Mouse (Mus musculus) CH12.LX (cell line): Measurements from ENCODE around the gene Hipk2. TPM values are rescaled to one million over a fixed set of nuclear protein-coding genes. Genes with fewer than 3 reads are reported as not detected.

Source experiments
- DNase-seq: peaks from one replicate; pipeline ENCODE4 v3.0.0-alpha.2; 2013; ENCODE audit errors: extremely low read depth
- H3K27ac ChIP-seq: 2 replicates; pipeline ENCODE4 v1.5.1; 2012; ENCODE audit warnings: low read depth, mild to moderate bottlenecking, control low read depth, moderate library complexity; ENCODE audit not compliant: insufficient read depth
- H3K27me3 ChIP-seq: replicated peaks from 2 replicates; pipeline ENCODE3; 2012; ENCODE audit warnings: inconsistent platforms
- H3K36me3 ChIP-seq, 2 experiments: replicated peaks in 1 of 2; 2 replicates each; pipeline versions ENCODE3 to v1.6.1; 2012; ENCODE audit warnings: inconsistent platforms in 1 of 2, low read length in 1 of 2, mild to moderate bottlenecking in 1 of 2, mixed read lengths in 1 of 2, moderate library complexity in 1 of 2; ENCODE audit not compliant: control insufficient read depth in 1 of 2, insufficient read depth in 1 of 2
- H3K4me1 ChIP-seq, 2 experiments: 2 replicates each; pipeline ENCODE4 v1.6.1; 2012; ENCODE audit warnings: inconsistent platforms in 1 of 2, moderate library complexity in 1 of 2; ENCODE audit not compliant: insufficient read depth in 2 of 2, control insufficient read depth in 1 of 2
- H3K4me2 ChIP-seq: 2 replicates; pipeline ENCODE4 v1.6.1; 2012; ENCODE audit warnings: low read depth, mild to moderate bottlenecking, control low read depth; ENCODE audit not compliant: poor library complexity, insufficient read depth, severe bottlenecking
- H3K4me3 ChIP-seq, 3 experiments: fragments of 150-350 bp in 1 of 3; sonication (generic) in 1 of 3; replicated peaks in 1 of 3; 2 replicates each; pipeline versions ENCODE3 to v1.5.1; 2011 to 2012; ENCODE audit warnings: low read depth in 2 of 3, low read length in 2 of 3, mild to moderate bottlenecking in 2 of 3, moderate library complexity in 2 of 3, control low read depth in 1 of 3, improper control_type of control experiment in 1 of 3, inconsistent platforms in 1 of 3, mixed read lengths in 1 of 3; ENCODE audit not compliant: poor library complexity in 1 of 3
- H3K79me2 ChIP-seq: replicated peaks from 2 replicates; pipeline ENCODE4 v1.6.1; 2012; ENCODE audit warnings: mild to moderate bottlenecking, moderate library complexity; ENCODE audit not compliant: control insufficient read depth, poor library complexity, insufficient read depth, severe bottlenecking; ENCODE audit errors: extremely low read depth
- H3K9ac ChIP-seq: 2 replicates; pipeline ENCODE4 v1.6.1; 2012; ENCODE audit warnings: low read depth, mild to moderate bottlenecking, control low read depth, moderate library complexity; ENCODE audit not compliant: insufficient read depth
- H3K9me3 ChIP-seq: replicated peaks from 2 replicates; pipeline ENCODE3; 2012; ENCODE audit warnings: low read length, inconsistent platforms, mixed read lengths
- BHLHE40 ChIP-seq: IDR thresholded peaks from 2 replicates; pipeline ENCODE4 v1.6.1; 2011; ENCODE audit warnings: mild to moderate bottlenecking, low read depth, low read length, improper control_type of control experiment
- CHD2 ChIP-seq: IDR thresholded peaks from 2 replicates; pipeline ENCODE4 v1.6.1; 2011; ENCODE audit warnings: low read length, improper control_type of control experiment
- CTCF ChIP-seq, 2 experiments: IDR thresholded peaks in 1 of 2; conservative IDR thresholded peaks in 1 of 2; 2 replicates each; pipeline ENCODE4 v1.5.1; 2011 to 2012; ENCODE audit warnings: low read depth in 2 of 2, low read length in 2 of 2, improper control_type of control experiment in 1 of 2, inconsistent platforms in 1 of 2, mild to moderate bottlenecking in 1 of 2, moderate library complexity in 1 of 2
- ELF1 ChIP-seq: IDR thresholded peaks from 2 replicates; pipeline ENCODE4 v1.6.1; 2014; ENCODE audit warnings: low read depth, mild to moderate bottlenecking, inconsistent platforms, low read length, improper control_type of control experiment
- EP300 ChIP-seq: IDR thresholded peaks from 2 replicates; pipeline ENCODE4 v1.6.1; 2011; ENCODE audit warnings: low read length, improper control_type of control experiment
- GABPA ChIP-seq: IDR thresholded peaks from 2 replicates; pipeline ENCODE4 v1.6.1; 2012; ENCODE audit warnings: low read depth, low read length, improper control_type of control experiment, inconsistent platforms; ENCODE audit not compliant: insufficient replicate concordance
- HCFC1 ChIP-seq: IDR thresholded peaks from 2 replicates; pipeline ENCODE4 v1.6.1; 2012; ENCODE audit warnings: low read depth, mild to moderate bottlenecking, inconsistent platforms, low read length, improper control_type of control experiment
- IRF4 ChIP-seq: IDR thresholded peaks from 2 replicates; pipeline ENCODE4 v1.6.1; 2014; ENCODE audit warnings: low read depth, mild to moderate bottlenecking, inconsistent platforms, low read length, improper control_type of control experiment
- JUND ChIP-seq: conservative IDR thresholded peaks from 2 replicates; pipeline ENCODE4 v1.6.1; 2011; ENCODE audit warnings: low read depth, low read length, improper control_type of control experiment
- MAFK ChIP-seq: IDR thresholded peaks from 2 replicates; pipeline ENCODE4 v1.6.1; 2011; ENCODE audit warnings: low read length, improper control_type of control experiment; ENCODE audit not compliant: insufficient replicate concordance
- MAX ChIP-seq: IDR thresholded peaks from 2 replicates; pipeline ENCODE4 v1.6.1; 2011; ENCODE audit warnings: low read length, improper control_type of control experiment
- MEF2A ChIP-seq: IDR thresholded peaks from 2 replicates; pipeline ENCODE4 v1.6.1; 2014; ENCODE audit warnings: low read depth, mild to moderate bottlenecking, inconsistent platforms, low read length, improper control_type of control experiment, borderline replicate concordance
- MXI1 ChIP-seq: IDR thresholded peaks from 2 replicates; pipeline ENCODE4 v1.6.1; 2011; ENCODE audit warnings: mild to moderate bottlenecking, low read depth, low read length, improper control_type of control experiment
- NRF1 ChIP-seq: IDR thresholded peaks from 2 replicates; pipeline ENCODE4 v1.6.1; 2014; ENCODE audit warnings: low read depth, mild to moderate bottlenecking, inconsistent platforms, low read length, improper control_type of control experiment, moderate library complexity
- RAD21 ChIP-seq: IDR thresholded peaks from 2 replicates; pipeline ENCODE4 v1.6.1; 2011; ENCODE audit warnings: low read depth, mild to moderate bottlenecking, low read length, improper control_type of control experiment, moderate library complexity
- RCOR1 ChIP-seq: conservative IDR thresholded peaks from 2 replicates; pipeline ENCODE4 v1.6.1; 2012; ENCODE audit warnings: low read depth, mild to moderate bottlenecking, inconsistent platforms, low read length, improper control_type of control experiment
- SIN3A ChIP-seq: IDR thresholded peaks from 2 replicates; pipeline ENCODE4 v1.6.1; 2012; ENCODE audit warnings: low read length, improper control_type of control experiment, inconsistent platforms
- TBP ChIP-seq: conservative IDR thresholded peaks from 2 replicates; pipeline ENCODE4 v1.6.1; 2011; ENCODE audit warnings: low read depth, low read length, improper control_type of control experiment
- ZC3H11A ChIP-seq: IDR thresholded peaks from 2 replicates; pipeline ENCODE4 v1.6.1; 2012; ENCODE audit warnings: low read depth, mild to moderate bottlenecking, inconsistent platforms, low read length, improper control_type of control experiment
- ZKSCAN1 ChIP-seq: IDR thresholded peaks from 2 replicates; pipeline ENCODE4 v1.6.1; 2012; ENCODE audit warnings: low read depth, inconsistent platforms, low read length, improper control_type of control experiment, borderline replicate concordance
- ZNF384 ChIP-seq: IDR thresholded peaks from 2 replicates; pipeline ENCODE4 v1.6.1; 2012; ENCODE audit warnings: low read depth, low read length, improper control_type of control experiment, inconsistent platforms
- dilution Hi-C: fragments of 300-500 bp; cut with MboI; formaldehyde crosslinking; loops from 2 replicates; pipeline ENCODE4 v1.14.3; 2020; ENCODE audit warnings: low sequenced_read_pairs; ENCODE audit not compliant: extremely low pct_unique_long_range_greater_than_20kb, extremely low pct_ligation_motif_present
- in situ Hi-C: fragments of 300-500 bp; cut with MboI; formaldehyde crosslinking; loops from 3 replicates; pipeline ENCODE4 v1.14.3; 2019; ENCODE audit warnings: low sequenced_read_pairs, low pct_ligation_motif_present, low pct_unique_long_range_greater_than_20kb, mixed read lengths
- polyA plus RNA-seq: library from polyadenylated mRNA; unstranded; fragments of >175 nt; gene quantifications from 2 replicates; pipeline ENCODE4 v1.2.1, GENCODE M21; 2012; ENCODE audit warnings: low read depth; ENCODE audit not compliant: insufficient read length
- total RNA-seq, 2 experiments: library from RNA; depleted of rRNA; stranded (reverse); fragments of 300-350 nt in 1 of 2; fragments of >200 nt in 1 of 2; gene quantifications; 2 replicates each; pipeline ENCODE4 v1.2.3; 2012 to 2014

Hipk2 gene
- total and polyA plus RNA-seq, 3 experiments, result 1.6 to 5.3 (median 2.6) TPM

GRCm38 (mm10) chr6:38698233-38698889 is 177.6 kb downstream of the Hipk2 start:
- in situ Hi-C loops, result loop anchor here (5.0 kb wide), 1 partner anchor 51 kb away; no protein-coding TSS in a partner anchor
- no peak for DNase-seq
- Histone ChIP-seq H3K4me2 (no peak overlapping the region), H3K9me3 (no peaks in the 10 kb centered on the region), H3K27me3 (no peaks in the 10 kb centered on the region), H3K36me3 (peaks cover 4 to 41% of the 10 kb centered on the region in 2 experiments), H3K27ac (no peak overlapping the region), H3K4me3 (no peak overlapping the region), H3K9ac (no peak overlapping the region), H3K4me1 (peaks cover 0 to 5% of the 10 kb centered on the region in 2 experiments; a peak in 3 of 4 replicates), H3K79me2 (no peaks in the 10 kb centered on the region)
- TF ChIP-seq GABPA (no peak), ZC3H11A (no peak), ZKSCAN1 (no peak), CTCF (conservative IDR thresholded peaks at IDR 0.05 in 1 of 2, IDR thresholded peaks at IDR 0.05 in 1 of 2; ENCODE audit: low read depth in 2 of 2, low read length in 2 of 2) (no peak), TBP (no peak), RAD21 (no peak), HCFC1 (no peak), MXI1 (no peak), ZNF384 (no peak), MAX (no peak), JUND (no peak), BHLHE40 (no peak), RCOR1 (no peak), SIN3A (no peak)
- dilution Hi-C loops, result no loop called here

GRCm38 (mm10) chr6:38696570-38696969 is 179.4 kb downstream of the Hipk2 start:
- TF ChIP-seq MEF2A, result no peak
- no peak for TF ChIP-seq JUND
- TF ChIP-seq ELF1, result no peak
- no peak for TF ChIP-seq EP300
- no peak for TF ChIP-seq MXI1
- no peak for TF ChIP-seq IRF4
- TF ChIP-seq RAD21, result no peak
- TF ChIP-seq NRF1, result no peak
- no peak for TF ChIP-seq MAFK
- no peak for TF ChIP-seq MAX
- TF ChIP-seq CHD2, result no peak
- H3K9me3 ChIP-seq, result no peaks in the 10 kb centered on the region
- no peak overlapping the region for H3K27ac ChIP-seq
- no peak overlapping the region for H3K9ac ChIP-seq
- in situ Hi-C loops, result loop anchor here (5.0 kb wide), 1 partner anchor 49 kb away; no protein-coding TSS in a partner anchor
- peaks cover 0 to 16% of the 10 kb centered on the region in 2 experiments; a peak in 3 of 4 replicates for H3K4me1 ChIP-seq
- no peak overlapping the region for H3K4me2 ChIP-seq
- no peaks in the 10 kb centered on the region for H3K79me2 ChIP-seq
- H3K27me3 ChIP-seq, result no peaks in the 10 kb centered on the region
- peaks cover 4 to 30% of the 10 kb centered on the region in 2 experiments for H3K36me3 ChIP-seq
- dilution Hi-C loops, result no loop called here
- no peak for DNase-seq
- no peak overlapping the region for H3K4me3 ChIP-seq
